Mouse (Mus musculus) intestine, embryonic 14.5 days (tissue): ENCODE measurements at regions not wholly inside any gene's neighbourhood (a gene's known extent, or its start where the extent isn't known, plus 50 kb on each side); places are given as distances from the start of the nearest gene placed in this dataset.

Experiments
- ATAC-seq: fragments of 200-750 bp; cut with Nextera tagmentation; replicated peaks from 2 replicates; pipeline ENCODE4 v1.8.0; 2017; ENCODE audit warnings: low read depth, moderate number of reproducible peaks, moderate TSS enrichment, moderate library complexity; ENCODE audit not compliant: low FRiP score, low TSS enrichment
- DNase-seq: peaks from one replicate; pipeline ENCODE4 v3.0.0-alpha.2; 2018; ENCODE audit warnings: low spot score
- H3K27ac ChIP-seq: fragments of 300-500 bp; sonication (generic); 2 replicates; pipeline ENCODE4 v1.5.1; 2014; ENCODE audit warnings: low read depth, mild to moderate bottlenecking, control low read depth
- H3K27me3 ChIP-seq: fragments of 300-500 bp; sonication (generic); replicated peaks from 2 replicates; pipeline ENCODE4 v1.6.1; 2014; ENCODE audit warnings: low read length, control low read depth; ENCODE audit not compliant: control insufficient read depth, insufficient read depth
- H3K36me3 ChIP-seq: fragments of 300-500 bp; sonication (generic); 2 replicates; pipeline ENCODE4 v1.6.1; 2014; ENCODE audit warnings: low read length, control low read depth; ENCODE audit not compliant: control insufficient read depth, insufficient read depth
- H3K4me1 ChIP-seq: fragments of 300-500 bp; sonication (generic); replicated peaks from 2 replicates; pipeline ENCODE4 v1.6.1; 2014; ENCODE audit warnings: low read length, control low read depth, mixed read lengths; ENCODE audit not compliant: control insufficient read depth, insufficient read depth
- H3K4me2 ChIP-seq: fragments of 300-500 bp; sonication (generic); 2 replicates; pipeline ENCODE4 v1.6.1; 2014; ENCODE audit warnings: low read length
- H3K4me3 ChIP-seq: fragments of 300-500 bp; sonication (generic); 2 replicates; pipeline ENCODE4 v1.5.1; 2014; ENCODE audit warnings: low read depth, low read length, control low read depth, mixed read lengths
- H3K9ac ChIP-seq: fragments of 300-500 bp; sonication (generic); 2 replicates; pipeline ENCODE4 v1.6.1; 2014; ENCODE audit warnings: mild to moderate bottlenecking, low read length
- H3K9me3 ChIP-seq: fragments of 300-500 bp; sonication (generic); 2 replicates; pipeline ENCODE4 v1.6.1; 2016; ENCODE audit warnings: low read length, control low read depth; ENCODE audit not compliant: control insufficient read depth
- WGBS: fragments of 180-500 bp; shearing (Covaris S2); extraction: QIAGEN DNeasy Blood & Tissue Kit; methylation state at CpG from one replicate; pipeline ENCODE4 v1.1.7; 2014; 5-methylcytosine and 5-hydroxymethylcytosine counted together

- ATAC-seq (0 out of 2 replicates have a peak, but pooled peaks have one; percentile 10), DNase-seq (peak; percentile 57)
- peaks cover 44% of the 10 kb centered on the region for H3K4me1 ChIP-seq
- WGBS = 34% methylated on average over 10 of the region's 10 CpGs
- H3K36me3 ChIP-seq = no peaks in the 10 kb centered on the region
- H3K27me3 ChIP-seq = no peaks in the 10 kb centered on the region
- H3K9ac ChIP-seq = no peak overlapping the region
- H3K27ac ChIP-seq = peak overlapping the region; percentile 83
- no peaks in the 10 kb centered on the region for H3K9me3 ChIP-seq
- no peak overlapping the region for H3K4me3 ChIP-seq
- H3K4me2 ChIP-seq = no peak overlapping the region
These were observed 422.9 kb downstream of the Wdr11 start for GRCm38 (mm10) chr7:130014609-130015008.

GRCm38 (mm10) chr7:130015375-130016014 lies 423.8 kb downstream of the Wdr11 start:
- DNase-seq = no peak
- peaks cover 36% of the 10 kb centered on the region for H3K4me1 ChIP-seq
- H3K4me2 ChIP-seq = no peak overlapping the region
- ATAC-seq = no peak
- H3K9ac ChIP-seq = no peak overlapping the region
- no peaks in the 10 kb centered on the region for H3K27me3 ChIP-seq
- H3K4me3 ChIP-seq = no peak overlapping the region
- H3K27ac ChIP-seq = peak overlapping the region; percentile 83
- 28% methylated on average over 5 of the region's 5 CpGs for WGBS
- no peaks in the 10 kb centered on the region for H3K36me3 ChIP-seq
- H3K9me3 ChIP-seq = no peaks in the 10 kb centered on the region

GRCm38 (mm10) chr7:130016015-130016874 lies 424.6 kb downstream of the Wdr11 start:
- WGBS = 45% methylated on average over 17 of the region's 17 CpGs

GRCm38 (mm10) chr7:130018891-130019290 lies 427.2 kb downstream of the Wdr11 start:
- H3K4me3 ChIP-seq = no peak overlapping the region
- no peaks in the 10 kb centered on the region for H3K36me3 ChIP-seq
- ATAC-seq (no peak), DNase-seq (peak; percentile 48)
- no peaks in the 10 kb centered on the region for H3K27me3 ChIP-seq
- peaks cover 22% of the 10 kb centered on the region for H3K4me1 ChIP-seq
- no peak overlapping the region for H3K9ac ChIP-seq
- no peak overlapping the region for H3K4me2 ChIP-seq
- no peaks in the 10 kb centered on the region for H3K9me3 ChIP-seq
- H3K27ac ChIP-seq = no peak overlapping the region
- WGBS = 27% methylated on average over 4 of the region's 4 CpGs

More at GRCm38 (mm10) chr7:130016015-130016874, 424.6 kb downstream of the Wdr11 start:
- no peak overlapping the region for H3K4me2 ChIP-seq
- H3K4me3 ChIP-seq = no peak overlapping the region
- peak; percentile 54 for DNase-seq
- no peak overlapping the region for H3K9ac ChIP-seq
- H3K27me3 ChIP-seq = no peaks in the 10 kb centered on the region
- ATAC-seq = no peak
- H3K27ac ChIP-seq = peak overlapping the region; percentile 83
- no peaks in the 10 kb centered on the region for H3K36me3 ChIP-seq
- no peaks in the 10 kb centered on the region for H3K9me3 ChIP-seq
- peaks cover 32% of the 10 kb centered on the region for H3K4me1 ChIP-seq

GRCm38 (mm10) chr7:130028945-130029344 lies 437.3 kb downstream of the Wdr11 start:
- ATAC-seq (no peak), DNase-seq (peak; percentile 32)
- H3K4me3 ChIP-seq = no peak overlapping the region
- H3K27ac ChIP-seq = no peak overlapping the region
- H3K4me1 ChIP-seq = no peaks in the 10 kb centered on the region
- no peak overlapping the region for H3K4me2 ChIP-seq
- H3K27me3 ChIP-seq = no peaks in the 10 kb centered on the region
- no peaks in the 10 kb centered on the region for H3K36me3 ChIP-seq
- no peak overlapping the region for H3K9ac ChIP-seq
- 0 out of 2 replicates have a peak, but pooled peaks cover 2% of the 10 kb centered on the region for H3K9me3 ChIP-seq

GRCm38 (mm10) chr7:130030711-130031110 lies 439.0 kb downstream of the Wdr11 start:
- Histone ChIP-seq H3K27ac (no peak overlapping the region), H3K4me2 (no peak overlapping the region), H3K36me3 (no peaks in the 10 kb centered on the region), H3K27me3 (no peaks in the 10 kb centered on the region), H3K9ac (no peak overlapping the region), H3K4me1 (no peaks in the 10 kb centered on the region), H3K4me3 (no peak overlapping the region), H3K9me3 (0 out of 2 replicates have a peak, but pooled peaks cover 2% of the 10 kb centered on the region)
- 89% methylated on average over 4 of the region's 4 CpGs for WGBS
- no peak for ATAC-seq
- no peak for DNase-seq

GRCm38 (mm10) chr7:130036235-130036634 lies 444.6 kb downstream of the Wdr11 start:
- Histone ChIP-seq H3K9ac (no peak overlapping the region), H3K4me3 (no peak overlapping the region), H3K27ac (peak overlapping the region; percentile 58), H3K27me3 (no peaks in the 10 kb centered on the region), H3K36me3 (no peaks in the 10 kb centered on the region), H3K9me3 (no peaks in the 10 kb centered on the region), H3K4me2 (no peak overlapping the region), H3K4me1 (peaks cover 21% of the 10 kb centered on the region; the same call in 1 of the 2 replicates)
- ATAC-seq (no peak), DNase-seq (peak; percentile 50)
- WGBS = 51% methylated on average over 5 of the region's 5 CpGs

- 47% methylated on average over 8 of the region's 8 CpGs for WGBS
These were observed 445.3 kb downstream of the Wdr11 start for GRCm38 (mm10) chr7:130036845-130037572.

More at GRCm38 (mm10) chr7:130036845-130037572, 445.3 kb downstream of the Wdr11 start:
- Histone ChIP-seq H3K4me2 (no peak overlapping the region), H3K27ac (peak overlapping the region; percentile 74), H3K27me3 (no peaks in the 10 kb centered on the region), H3K9ac (no peak overlapping the region), H3K4me3 (no peak overlapping the region), H3K36me3 (no peaks in the 10 kb centered on the region), H3K4me1 (peaks cover 28% of the 10 kb centered on the region; the same call in 1 of the 2 replicates), H3K9me3 (no peaks in the 10 kb centered on the region)
- peak; percentile 45; the same call in 1 of the 2 replicates for ATAC-seq
- DNase-seq = peak; percentile 56
